Mouse (Mus musculus) central nervous system, embryonic 18 days (tissue): Measurements from ENCODE around the gene Arhgap15. TPM values are rescaled to one million over a fixed set of nuclear protein-coding genes. Genes with fewer than 3 reads are reported as not detected.

Experiments
- polyA plus RNA-seq: library from polyadenylated mRNA; depleted of rRNA; stranded (reverse); fragments of >200 nt; gene quantifications from 2 replicates; pipeline ENCODE4 v1.2.3, GENCODE M21; 2012; rRNA removed

Gene Arhgap15
- 0.78 and 0.98 TPM in 2 replicates for polyA plus RNA-seq

DNA sequence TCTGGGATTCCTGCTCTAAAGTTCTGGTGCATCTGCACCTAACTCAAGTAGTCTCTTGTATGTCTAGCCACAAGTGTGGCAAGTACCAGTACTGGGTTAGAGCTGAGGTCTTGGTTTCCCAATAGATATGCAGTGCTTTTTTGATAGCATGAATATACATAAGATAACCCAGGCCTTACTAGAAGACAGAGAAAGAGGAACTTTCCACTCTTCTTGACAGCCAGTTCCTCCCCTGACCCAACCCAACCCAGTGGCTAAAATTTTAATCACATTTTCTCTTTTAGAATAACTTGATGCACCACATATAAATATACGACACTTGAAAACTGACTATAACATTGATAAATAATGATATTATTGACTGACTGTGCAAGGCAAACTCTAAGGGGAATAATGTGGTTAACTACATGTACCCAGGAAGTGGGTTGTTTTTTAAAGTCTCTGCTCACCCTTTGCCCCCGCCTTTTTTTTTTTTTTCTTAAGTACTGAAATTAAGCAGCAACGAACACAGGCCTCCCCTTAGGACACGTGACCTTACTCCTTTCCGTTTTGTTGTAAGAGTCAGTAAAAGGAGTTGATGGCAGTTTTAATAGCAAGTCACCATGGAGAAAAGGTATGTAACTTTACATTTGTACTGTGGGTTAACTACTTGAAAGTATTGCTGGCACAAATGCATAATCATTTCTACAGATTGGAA is at the start of gene Arhgap15:
Gene Arhgap15, plus strand, starts transcription at position 538 of the 697 bp plus-strand sequence.

Other genes with a start within 250 kb of the Arhgap15 start
- gene Kynu, start 193.5 kb upstream of the Arhgap15 start, polyA plus RNA-seq, result 0.06 and 0.09 TPM in 2 replicates